Mouse (Mus musculus) spleen, adult 2 months (tissue): ENCODE measurements around the gene Slc22a20.

Source experiments
- CTCF ChIP-seq: fragments of 200-500 bp; IDR thresholded peaks from 2 replicates; pipeline ENCODE4 v1.5.1; 2011; ENCODE audit warnings: mild to moderate bottlenecking, inconsistent platforms; ENCODE audit not compliant: insufficient read depth, insufficient read length, insufficient replicate concordance; ENCODE audit errors: extremely low read depth
- POLR2A ChIP-seq: fragments of 200-500 bp; IDR thresholded peaks from 2 replicates; pipeline ENCODE4 v1.6.1; 2011; ENCODE audit warnings: low read depth, low read length, inconsistent platforms

GRCm38 (mm10) chr19:5945891-5946290 is 40.1 kb downstream of the Slc22a20 start:
- no peak for TF ChIP-seq CTCF
- no peak for TF ChIP-seq POLR2A
